Mouse (Mus musculus): Measurements from ENCODE around the gene Swsap1.

The Swsap1 gene

GRCm38 (mm10) chr9:21936692-21937570 lies 18.6 kb upstream of the Swsap1 start, which contains the start of gene Plppr2:
Gene Plppr2, plus strand, starts transcription at chr9:21937033.
- peak; percentile 95 for DNase-seq (ENCODE audit: low spot score)

GRCm38 (mm10) chr9:21937711-21938175 lies 17.8 kb upstream of the Swsap1 start:
- DNase-seq (ENCODE audit: low spot score), result no peak

- no peak for DNase-seq (ENCODE audit: low spot score)
Measured at GRCm38 (mm10) chr9:21938234-21938855, 17.2 kb upstream of the Swsap1 start.

GRCm38 (mm10) chr9:21943046-21943445 lies 12.5 kb upstream of the Swsap1 start:
- DNase-seq (ENCODE audit: low spot score), result no peak

GRCm38 (mm10) chr9:21943638-21944037 lies 11.9 kb upstream of the Swsap1 start:
- DNase-seq (ENCODE audit: low spot score), result no peak

GRCm38 (mm10) chr9:21944267-21944666 lies 11.3 kb upstream of the Swsap1 start:
- DNase-seq (ENCODE audit: low spot score), result no peak

- DNase-seq (ENCODE audit: low spot score), result no peak
Measured at GRCm38 (mm10) chr9:21947540-21948130, 7.9 kb upstream of the Swsap1 start.

- DNase-seq (ENCODE audit: low spot score), result no peak
Measured at GRCm38 (mm10) chr9:21948146-21948545, 7.4 kb upstream of the Swsap1 start.

GRCm38 (mm10) chr9:21948790-21949189 lies 6.8 kb upstream of the Swsap1 start:
- no peak for DNase-seq (ENCODE audit: low spot score)

GRCm38 (mm10) chr9:21950322-21950721 lies 5.2 kb upstream of the Swsap1 start:
- peak; percentile 75 for DNase-seq (ENCODE audit: low spot score)

GRCm38 (mm10) chr9:21951977-21952376 lies 3.6 kb upstream of the Swsap1 start:
- DNase-seq (ENCODE audit: low spot score), result no peak

- no peak for DNase-seq (ENCODE audit: low spot score)
Measured at GRCm38 (mm10) chr9:21953600-21953999, 2.0 kb upstream of the Swsap1 start.

GRCm38 (mm10) chr9:21954635-21955034 lies 920 bp upstream of the Swsap1 start:
- DNase-seq (ENCODE audit: low spot score), result no peak

GRCm38 (mm10) chr9:21955225-21955569 lies 358 bp upstream of the Swsap1 start:
- DNase-seq (ENCODE audit: low spot score), result no peak

GRCm38 (mm10) chr9:21958372-21958771 lies 2.8 kb downstream of the Swsap1 start:
- DNase-seq (ENCODE audit: low spot score), result no peak

GRCm38 (mm10) chr9:21959244-21959643 lies 3.7 kb downstream of the Swsap1 start:
- DNase-seq (ENCODE audit: low spot score), result no peak

- no peak for DNase-seq (ENCODE audit: low spot score)
Measured at GRCm38 (mm10) chr9:21960135-21960534, 4.6 kb downstream of the Swsap1 start.

GRCm38 (mm10) chr9:21960558-21961208 lies 5.1 kb downstream of the Swsap1 start:
- no peak for DNase-seq (ENCODE audit: low spot score)

- no peak for DNase-seq (ENCODE audit: low spot score)
Measured at GRCm38 (mm10) chr9:21961366-21961980, 5.9 kb downstream of the Swsap1 start.

GRCm38 (mm10) chr9:21962010-21962409 lies 6.5 kb downstream of the Swsap1 start:
- no peak for DNase-seq (ENCODE audit: low spot score)

GRCm38 (mm10) chr9:21962416-21963059 lies 7.0 kb downstream of the Swsap1 start:
- peak; percentile 47 for DNase-seq (ENCODE audit: low spot score)
